Mouse (Mus musculus) G1E-ER4 (cell line): ENCODE data around the gene Insyn1. TPM values are rescaled to one million over a fixed set of nuclear protein-coding genes. Genes with fewer than 3 reads are reported as not detected.

Source experiments
- GATA1 ChIP-seq: IDR thresholded peaks from one replicate; pipeline ENCODE4 v1.8.0; 2012; ENCODE audit warnings: low read length, inconsistent platforms
- polyA plus RNA-seq: library from polyadenylated mRNA; stranded (reverse); fragments of >175 nt; gene quantifications from 2 replicates; pipeline ENCODE4 v1.2.3, GENCODE M21; 2012

The Insyn1 gene
- polyA plus RNA-seq, 1 experiment = not detected

- TF ChIP-seq GATA1 = no peak
Observed at GRCm38 (mm10) chr9:58513749-58514148, 25.3 kb downstream of the Insyn1 start.

GRCm38 (mm10) chr9:58516480-58516879 lies 28.1 kb downstream of the Insyn1 start:
- TF ChIP-seq GATA1 = no peak

GRCm38 (mm10) chr9:58517866-58518750 lies 29.7 kb downstream of the Insyn1 start:
- TF ChIP-seq GATA1 = no peak

GRCm38 (mm10) chr9:58519953-58520352 lies 31.6 kb downstream of the Insyn1 start:
- no peak for TF ChIP-seq GATA1

- no peak for TF ChIP-seq GATA1
Observed at GRCm38 (mm10) chr9:58520816-58521581, 32.6 kb downstream of the Insyn1 start.

- no peak for TF ChIP-seq GATA1
Observed at GRCm38 (mm10) chr9:58521883-58522423, 33.5 kb downstream of the Insyn1 start.

GRCm38 (mm10) chr9:58525108-58525507 lies 36.7 kb downstream of the Insyn1 start:
- no peak for TF ChIP-seq GATA1

GRCm38 (mm10) chr9:58527841-58528240 lies 39.4 kb downstream of the Insyn1 start:
- TF ChIP-seq GATA1 = no peak

GRCm38 (mm10) chr9:58530407-58530806 lies 42.0 kb downstream of the Insyn1 start:
- TF ChIP-seq GATA1 = no peak

GRCm38 (mm10) chr9:58532236-58532635 lies 43.8 kb downstream of the Insyn1 start:
- TF ChIP-seq GATA1 = no peak

GRCm38 (mm10) chr9:58533322-58533721 lies 44.9 kb downstream of the Insyn1 start:
- no peak for TF ChIP-seq GATA1

- TF ChIP-seq GATA1 = no peak
Observed at GRCm38 (mm10) chr9:58534766-58535165, 46.4 kb downstream of the Insyn1 start.

GRCm38 (mm10) chr9:58535447-58536134 lies 47.2 kb downstream of the Insyn1 start:
- TF ChIP-seq GATA1 = no peak

GRCm38 (mm10) chr9:58537774-58538173 lies 49.4 kb downstream of the Insyn1 start:
- no peak for TF ChIP-seq GATA1

GRCm38 (mm10) chr9:58539886-58540285 lies 51.5 kb downstream of the Insyn1 start:
- no peak for TF ChIP-seq GATA1
